Mouse (Mus musculus) cortical plate, adult 2 months (tissue): ENCODE results near the gene Rhbdd2. TPM values are rescaled to one million over a fixed set of nuclear protein-coding genes. Genes with fewer than 3 reads are reported as not detected.

ENCODE experiments used
- H3K27ac ChIP-seq: fragments of 200-500 bp; 2 replicates; pipeline ENCODE4 v1.5.1; 2012; ENCODE audit warnings: low read length, control low read depth, inconsistent platforms; ENCODE audit not compliant: insufficient read depth
- H3K4me1 ChIP-seq: fragments of 200-500 bp; 2 replicates; pipeline ENCODE4 v1.6.1; 2011; ENCODE audit warnings: low read length; ENCODE audit not compliant: control insufficient read depth, insufficient read depth
- H3K4me3 ChIP-seq: fragments of 200-500 bp; 2 replicates; pipeline ENCODE4 v1.5.1; 2011; ENCODE audit warnings: mild to moderate bottlenecking, low read length, control low read depth; ENCODE audit not compliant: insufficient read depth
- CTCF ChIP-seq: fragments of 200-500 bp; IDR thresholded peaks from 2 replicates; pipeline ENCODE4 v1.5.1; 2011; ENCODE audit warnings: mild to moderate bottlenecking, control low read depth, low read length; ENCODE audit not compliant: insufficient read depth; ENCODE audit errors: extremely low read depth
- POLR2A ChIP-seq: fragments of 200-500 bp; IDR thresholded peaks from 2 replicates; pipeline ENCODE4 v1.6.1; 2011; ENCODE audit warnings: mild to moderate bottlenecking, low read length, control low read depth; ENCODE audit not compliant: insufficient read depth; ENCODE audit errors: extremely low read depth
- polyA plus RNA-seq: library from polyadenylated mRNA; depleted of rRNA; stranded (reverse); fragments of >200 nt; gene quantifications from 2 replicates; pipeline ENCODE4 v1.2.3, GENCODE M21; 2012

Rhbdd2 gene
- polyA plus RNA-seq, 1 experiment = 83.9 TPM

GRCm38 (mm10) chr5:135643552-135643842 lies 11.1 kb downstream of the Rhbdd2 start:
- TF ChIP-seq CTCF = no peak
- H3K4me3 ChIP-seq = no peak overlapping the region

DNA sequence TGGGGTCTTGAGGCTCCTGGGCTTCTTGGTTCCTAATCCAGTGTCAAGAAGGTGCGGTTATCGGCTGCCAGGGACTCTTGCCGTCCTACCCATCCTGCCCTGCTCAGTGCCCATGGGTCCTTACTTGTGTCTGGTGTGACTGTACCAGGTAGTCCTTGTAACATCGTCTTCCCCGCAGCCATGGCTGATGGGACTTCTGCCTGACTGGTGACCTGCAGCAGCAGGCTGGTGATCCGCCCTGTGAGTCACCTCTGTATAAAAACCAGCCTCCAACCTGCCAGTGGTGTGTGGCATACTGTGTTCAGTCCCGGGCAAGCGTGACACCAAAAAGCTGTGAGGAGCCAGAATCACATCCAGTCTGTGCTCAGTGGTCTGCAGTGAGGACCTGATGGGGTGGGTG lies 11.5 kb downstream of the Rhbdd2 start:
- Histone ChIP-seq H3K27ac (no peak overlapping the region), H3K4me1 (no peaks in the 10 kb centered on the region), H3K4me3 (no peak overlapping the region)
- no peak for TF ChIP-seq CTCF

More at GRCm38 (mm10) chr5:135643552-135643842, 11.1 kb downstream of the Rhbdd2 start:
- Histone ChIP-seq H3K27ac (no peak overlapping the region), H3K4me1 (no peaks in the 10 kb centered on the region)

GRCm38 (mm10) chr5:135645330-135645729 lies 12.9 kb downstream of the Rhbdd2 start:
- no peak overlapping the region for H3K27ac ChIP-seq
- no peak for TF ChIP-seq POLR2A
- TF ChIP-seq CTCF = no peak
- H3K4me3 ChIP-seq = no peak overlapping the region
- H3K4me1 ChIP-seq = no peaks in the 10 kb centered on the region

DNA sequence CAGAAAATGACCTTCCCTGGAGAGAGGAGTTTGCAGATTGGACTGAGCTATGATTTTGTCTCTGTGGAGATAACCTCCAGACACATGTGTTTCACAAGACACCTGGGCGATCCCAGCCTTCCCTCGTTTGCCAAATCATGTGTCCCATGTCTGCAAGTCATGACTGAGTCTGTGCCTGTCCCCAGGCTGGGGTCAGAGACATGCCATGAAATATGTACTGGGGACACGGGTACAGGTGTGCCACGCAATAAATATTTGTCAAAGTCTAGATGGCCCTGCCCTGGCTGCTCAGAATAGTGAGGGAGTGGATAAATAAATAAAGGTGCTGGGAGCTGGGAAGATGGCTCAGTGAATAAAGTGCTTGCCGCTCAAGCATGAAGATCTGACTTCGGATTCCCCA lies 13.6 kb downstream of the Rhbdd2 start:
- H3K4me1 ChIP-seq = no peaks in the 10 kb centered on the region

DNA sequence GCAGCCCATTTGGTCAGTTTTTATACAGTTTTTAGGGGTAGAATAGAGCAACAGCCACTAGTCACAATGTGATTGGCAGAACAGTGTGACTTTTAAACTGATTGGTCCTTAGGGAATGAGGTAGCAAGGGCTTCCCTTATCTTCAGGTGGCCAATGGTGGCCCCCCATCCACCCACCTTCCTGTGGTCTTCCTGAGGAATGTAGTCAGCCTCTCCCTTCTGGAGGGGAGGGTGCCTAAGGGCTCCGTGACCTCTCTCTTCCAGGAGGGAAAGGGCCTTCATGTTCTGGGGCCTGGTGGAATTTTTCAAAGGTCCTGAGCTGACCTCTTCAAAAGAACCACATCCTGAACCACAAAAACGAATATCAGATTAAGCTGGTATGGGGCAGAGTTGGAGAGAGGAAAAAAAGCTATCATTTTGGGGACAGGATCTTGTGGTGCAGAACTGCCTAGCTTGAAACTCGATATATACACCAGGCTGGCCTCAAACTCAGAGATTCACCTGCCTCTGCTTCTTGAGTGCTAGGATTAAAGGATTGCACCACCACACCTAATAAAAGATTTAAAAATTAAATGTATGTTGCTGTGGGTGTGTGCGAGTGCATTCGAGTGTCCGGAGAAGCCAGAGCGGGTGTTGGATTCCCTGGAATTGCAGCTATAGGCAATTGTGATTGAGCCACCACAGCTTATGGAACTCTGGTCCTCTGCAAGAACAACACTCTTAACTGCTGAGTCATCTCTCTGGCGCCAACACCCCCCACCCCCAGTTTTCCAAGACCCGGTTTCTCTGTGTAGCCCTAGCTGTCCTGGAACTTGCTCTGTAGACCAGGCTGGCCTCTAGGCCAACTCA lies 16.3 kb downstream of the Rhbdd2 start:
- no peaks in the 10 kb centered on the region for H3K4me1 ChIP-seq
- TF ChIP-seq CTCF (no peak), POLR2A (no peak)
- H3K4me3 ChIP-seq = no peak overlapping the region
- H3K27ac ChIP-seq = no peak overlapping the region

More for the DNA sequence above, 13.6 kb downstream of the Rhbdd2 start:
- no peak overlapping the region for H3K4me3 ChIP-seq
- H3K27ac ChIP-seq = no peak overlapping the region
- TF ChIP-seq POLR2A (no peak), CTCF (no peak)

GRCm38 (mm10) chr5:135649309-135649633 lies 16.9 kb downstream of the Rhbdd2 start:
- no peak for TF ChIP-seq CTCF
- TF ChIP-seq POLR2A = no peak
- Histone ChIP-seq H3K27ac (no peak overlapping the region), H3K4me1 (no peaks in the 10 kb centered on the region), H3K4me3 (no peak overlapping the region)

DNA sequence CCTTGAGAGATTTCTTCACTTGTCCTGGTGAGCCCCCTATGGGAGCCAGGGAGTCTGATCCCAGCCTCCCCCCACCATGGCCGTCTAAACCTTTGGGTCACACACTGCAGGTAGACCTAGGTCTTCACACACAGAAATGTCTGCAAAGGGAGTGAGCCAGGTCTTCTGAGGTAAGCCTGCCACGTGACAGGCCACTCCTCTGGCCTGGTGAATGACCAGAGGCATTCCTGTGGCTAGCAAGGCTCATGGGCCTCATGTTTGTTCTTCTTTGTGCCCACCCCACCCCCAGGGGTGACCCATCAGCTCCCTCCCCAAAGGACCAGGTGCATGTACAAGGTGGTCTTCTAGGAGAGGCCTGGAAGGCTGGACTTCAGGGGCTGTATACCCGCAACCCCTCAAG lies 19.1 kb downstream of the Rhbdd2 start:
- no peak for TF ChIP-seq POLR2A
- no peak for TF ChIP-seq CTCF
- Histone ChIP-seq H3K4me3 (no peak overlapping the region), H3K4me1 (no peaks in the 10 kb centered on the region), H3K27ac (no peak overlapping the region)

- TF ChIP-seq POLR2A (no peak), CTCF (no peak)
- Histone ChIP-seq H3K27ac (no peak overlapping the region), H3K4me1 (no peaks in the 10 kb centered on the region), H3K4me3 (no peak overlapping the region)
These were observed 20.8 kb downstream of the Rhbdd2 start for GRCm38 (mm10) chr5:135653209-135653608.

DNA sequence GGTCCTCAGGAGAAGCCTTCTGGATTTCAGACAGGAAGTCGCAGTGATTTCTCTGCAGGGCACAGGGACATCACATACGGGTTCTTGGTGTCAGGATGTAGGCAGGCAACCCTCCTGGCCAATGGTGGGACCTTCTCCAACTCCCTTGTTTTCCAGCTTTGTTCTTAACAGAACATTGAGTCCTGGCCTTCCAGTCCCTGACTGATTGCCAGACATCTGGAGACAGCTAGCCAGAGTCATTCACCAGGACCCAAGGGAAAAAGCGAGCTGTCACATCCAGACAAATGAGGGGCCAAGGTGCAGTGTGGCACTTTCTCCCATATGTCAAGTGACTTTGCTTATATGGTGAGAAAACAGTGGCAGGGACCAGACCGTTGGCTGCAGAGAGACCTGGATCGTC lies 23.6 kb downstream of the Rhbdd2 start:
- TF ChIP-seq POLR2A (no peak), CTCF (no peak)
- H3K4me1 ChIP-seq = no peaks in the 10 kb centered on the region
- H3K27ac ChIP-seq = no peak overlapping the region
- H3K4me3 ChIP-seq = no peak overlapping the region

- no peaks in the 10 kb centered on the region for H3K4me1 ChIP-seq
- TF ChIP-seq POLR2A = no peak
- no peak overlapping the region for H3K27ac ChIP-seq
- no peak overlapping the region for H3K4me3 ChIP-seq
These were observed 24.7 kb downstream of the Rhbdd2 start for GRCm38 (mm10) chr5:135657128-135657527.

DNA sequence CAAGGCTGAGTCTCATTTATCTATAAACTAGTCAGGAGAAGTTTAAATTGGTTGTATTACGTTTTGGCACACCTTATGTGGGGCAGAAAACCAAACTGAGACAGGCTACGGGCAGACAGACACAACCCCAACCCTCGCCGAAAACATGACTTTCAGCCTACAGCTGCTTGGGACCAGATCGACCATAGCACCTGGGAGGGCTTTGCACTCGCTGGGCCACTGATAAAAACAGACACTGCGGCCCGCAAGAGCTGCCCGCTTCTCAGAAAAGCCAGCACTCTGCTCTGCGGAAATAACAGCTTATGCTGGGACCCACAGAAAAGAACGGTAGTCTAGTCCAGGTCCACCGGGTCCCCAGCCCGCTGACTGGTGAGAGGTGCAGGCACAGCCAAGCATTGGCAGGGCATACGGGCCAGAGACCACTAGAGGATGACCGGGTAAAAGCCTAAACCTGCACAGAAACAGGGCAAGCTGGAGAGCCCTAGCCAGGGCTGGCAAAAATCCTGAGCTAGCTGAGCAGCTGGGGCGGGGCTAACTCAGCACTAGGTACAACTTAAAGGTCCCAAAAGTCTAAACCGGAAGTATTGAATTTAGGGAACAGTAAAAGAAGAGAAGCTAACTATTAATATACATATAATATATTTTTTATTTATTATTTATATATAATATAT lies 25.4 kb downstream of the Rhbdd2 start:
- no peaks in the 10 kb centered on the region for H3K4me1 ChIP-seq
- TF ChIP-seq POLR2A (no peak), CTCF (no peak)
- H3K4me3 ChIP-seq = no peak overlapping the region
- no peak overlapping the region for H3K27ac ChIP-seq

GRCm38 (mm10) chr5:135659956-135660355 lies 27.5 kb downstream of the Rhbdd2 start:
- Histone ChIP-seq H3K27ac (no peak overlapping the region), H3K4me1 (no peaks in the 10 kb centered on the region), H3K4me3 (no peak overlapping the region)
- TF ChIP-seq POLR2A = no peak
- TF ChIP-seq CTCF = no peak
